Mouse (Mus musculus): ENCODE measurements around the gene Slc22a8. TPM values are rescaled to one million over a fixed set of nuclear protein-coding genes. Genes with fewer than 3 reads are reported as not detected.

Slc22a8 gene
- polyA plus RNA-seq, 1 experiment from 2014 or later, result 0.04 TPM

DNA sequence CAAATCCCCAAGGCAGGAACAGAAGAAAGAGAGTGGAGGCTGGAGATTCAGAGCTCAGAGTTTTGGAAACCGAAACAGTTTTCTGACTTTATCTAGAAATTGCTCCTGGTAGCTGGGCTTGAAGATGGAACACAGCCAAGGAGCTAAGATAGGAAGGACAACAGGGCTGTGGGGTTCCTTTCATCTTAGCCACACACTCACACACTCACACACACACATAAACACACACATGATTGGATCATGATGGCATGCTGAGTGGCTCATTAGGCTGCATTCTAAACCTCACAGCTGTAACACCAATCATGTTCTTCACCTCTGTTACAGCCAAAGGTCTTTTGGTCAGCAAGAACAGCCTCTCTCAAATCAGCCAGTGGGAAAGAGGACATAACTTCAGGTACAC is 41.0 kb downstream of the Slc22a8 start:
- no peaks in the 10 kb centered on the region for H3K36me3 ChIP-seq
- H3K4me3 ChIP-seq, result no peak overlapping the region
- WGBS, result 81% methylated on average over 1 of the region's 1 CpGs
- H3K4me2 ChIP-seq, result no peak overlapping the region
- no peak overlapping the region for H3K27ac ChIP-seq
- H3K9ac ChIP-seq, result no peak overlapping the region
- no peaks in the 10 kb centered on the region for H3K9me3 ChIP-seq
- H3K4me1 ChIP-seq, result no peaks in the 10 kb centered on the region
- ATAC-seq (ENCODE audit: insufficient number of reproducible peaks, low FRiP score, low TSS enrichment, low read depth), result no peak
- no peaks in the 10 kb centered on the region for H3K27me3 ChIP-seq

DNA sequence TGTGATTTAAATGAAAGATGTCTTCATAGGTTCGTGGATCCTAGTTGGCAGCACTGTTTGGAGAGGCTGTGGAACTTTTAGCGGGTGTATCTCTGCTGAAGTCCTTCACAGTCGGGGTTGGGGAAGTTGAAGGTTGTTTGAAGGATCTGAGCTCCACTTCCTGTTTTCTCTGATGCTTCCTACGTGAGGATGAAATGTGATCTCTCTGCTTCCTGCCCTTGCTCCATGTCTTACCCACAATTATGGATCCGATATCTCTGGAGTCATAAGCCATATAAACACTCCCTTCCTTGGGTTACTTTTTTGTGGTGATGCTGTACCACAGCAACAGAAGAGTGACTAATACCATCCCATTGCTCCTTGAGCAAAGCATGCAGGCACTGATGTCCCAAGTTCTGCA is 51.0 kb downstream of the Slc22a8 start:
- Histone ChIP-seq H3K9ac (no peak overlapping the region), H3K4me2 (no peak overlapping the region), H3K4me3 (no peak overlapping the region), H3K36me3 (no peaks in the 10 kb centered on the region), H3K9me3 (no peaks in the 10 kb centered on the region), H3K27me3 (no peaks in the 10 kb centered on the region), H3K4me1 (peaks cover 3% of the 10 kb centered on the region; the same call in 1 of the 2 replicates), H3K27ac (no peak overlapping the region)
- 54% methylated on average over 5 of the region's 5 CpGs for WGBS
- no peak for ATAC-seq (ENCODE audit: insufficient number of reproducible peaks, low FRiP score, low TSS enrichment, low read depth)

DNA sequence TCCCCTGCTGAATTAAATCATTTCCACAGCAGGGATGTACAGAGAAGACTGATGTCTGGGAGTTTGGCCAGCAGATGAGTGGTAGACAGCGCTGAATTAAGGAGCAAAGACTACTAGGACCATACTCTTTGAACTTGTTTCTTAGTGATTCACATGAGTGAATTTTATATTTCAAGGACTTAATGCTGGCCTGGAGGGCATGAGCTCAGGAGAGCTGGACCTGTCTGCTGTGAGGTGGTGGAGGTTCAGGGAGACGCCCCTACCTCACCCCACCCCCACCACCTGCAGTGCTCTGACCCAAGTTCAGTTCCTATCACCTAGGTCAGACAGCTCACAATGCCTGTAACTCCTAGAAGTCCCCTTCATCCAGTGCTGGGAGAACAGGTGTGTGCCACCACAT is 55.3 kb downstream of the Slc22a8 start:
- Histone ChIP-seq H3K4me2 (no peak overlapping the region), H3K4me1 (peaks cover 3% of the 10 kb centered on the region; the same call in 1 of the 2 replicates), H3K4me3 (no peak overlapping the region), H3K9ac (no peak overlapping the region), H3K27ac (no peak overlapping the region), H3K36me3 (no peaks in the 10 kb centered on the region), H3K27me3 (no peaks in the 10 kb centered on the region), H3K9me3 (no peaks in the 10 kb centered on the region)
- WGBS, result 68% methylated on average over 2 of the region's 2 CpGs
- no peak for ATAC-seq (ENCODE audit: insufficient number of reproducible peaks, low FRiP score, low TSS enrichment, low read depth)

- no peak overlapping the region for H3K9ac ChIP-seq
- no peaks in the 10 kb centered on the region for H3K36me3 ChIP-seq
- ATAC-seq (ENCODE audit: insufficient number of reproducible peaks, low FRiP score, low TSS enrichment, low read depth), result no peak
- no peaks in the 10 kb centered on the region for H3K9me3 ChIP-seq
- no peak overlapping the region for H3K4me3 ChIP-seq
- peaks cover 4% of the 10 kb centered on the region; the same call in 1 of the 2 replicates for H3K4me1 ChIP-seq
- no peaks in the 10 kb centered on the region for H3K27me3 ChIP-seq
- no peak overlapping the region for H3K4me2 ChIP-seq
- H3K27ac ChIP-seq, result no peak overlapping the region
Measured at GRCm38 (mm10) chr19:8655833-8656232, 64.8 kb downstream of the Slc22a8 start.

GRCm38 (mm10) chr19:8656341-8656740 is 65.3 kb downstream of the Slc22a8 start:
- no peak for ATAC-seq (ENCODE audit: insufficient number of reproducible peaks, low FRiP score, low TSS enrichment, low read depth)
- Histone ChIP-seq H3K4me3 (no peak overlapping the region), H3K4me2 (no peak overlapping the region), H3K9ac (no peak overlapping the region), H3K36me3 (no peaks in the 10 kb centered on the region), H3K9me3 (no peaks in the 10 kb centered on the region), H3K27ac (no peak overlapping the region), H3K4me1 (peaks cover 4% of the 10 kb centered on the region; the same call in 1 of the 2 replicates), H3K27me3 (no peaks in the 10 kb centered on the region)
- 74% methylated on average over 4 of the region's 4 CpGs for WGBS

Other genes starting within 250 kb of the Slc22a8 start
- gene Slc22a30, start 186.1 kb upstream of the Slc22a8 start, polyA plus RNA-seq (2015; fragmentation: Nextera tagmentation; extraction: Ambion mirVana), result not detected in 2 replicates
- gene Slc22a6, start 26.8 kb downstream of the Slc22a8 start, polyA plus RNA-seq (2015; fragmentation: Nextera tagmentation; extraction: Ambion mirVana), result 0.06 TPM in 1 of 2 replicates, not detected in the other
- 0.18 and 0.19 TPM in 2 replicates for gene Chrm1, start 72.5 kb downstream of the Slc22a8 start, polyA plus RNA-seq (2015; fragmentation: Nextera tagmentation; extraction: Ambion mirVana)
- 118 and 148 TPM in 2 replicates for gene Slc3a2, start 132.1 kb downstream of the Slc22a8 start, polyA plus RNA-seq (2015; fragmentation: Nextera tagmentation; extraction: Ambion mirVana)
- 93.8 and 96.0 TPM in 2 replicates for gene Wdr74, start 144.6 kb downstream of the Slc22a8 start, polyA plus RNA-seq (2015; fragmentation: Nextera tagmentation; extraction: Ambion mirVana)
- gene 1700092M07Rik, start 149.5 kb downstream of the Slc22a8 start, polyA plus RNA-seq (2015; fragmentation: Nextera tagmentation; extraction: Ambion mirVana), result 1.7 and 2.3 TPM in 2 replicates
- 185 and 189 TPM in 2 replicates for gene Stx5a, start 150.2 kb downstream of the Slc22a8 start, polyA plus RNA-seq (2015; fragmentation: Nextera tagmentation; extraction: Ambion mirVana)
- 171 and 188 TPM in 2 replicates for gene Nxf1, start 165.8 kb downstream of the Slc22a8 start, polyA plus RNA-seq (2015; fragmentation: Nextera tagmentation; extraction: Ambion mirVana)
- gene Tmem223, start 179.7 kb downstream of the Slc22a8 start, polyA plus RNA-seq (2015; fragmentation: Nextera tagmentation; extraction: Ambion mirVana), result 141 and 155 TPM in 2 replicates
- 78.4 and 81.7 TPM in 2 replicates for gene Tmem179b, start 183.2 kb downstream of the Slc22a8 start, polyA plus RNA-seq (2015; fragmentation: Nextera tagmentation; extraction: Ambion mirVana)
- 24.9 and 25.3 TPM in 2 replicates for gene Taf6l, start 195.2 kb downstream of the Slc22a8 start, polyA plus RNA-seq (2015; fragmentation: Nextera tagmentation; extraction: Ambion mirVana)
- gene Polr2g, start 207.3 kb downstream of the Slc22a8 start, polyA plus RNA-seq (2015; fragmentation: Nextera tagmentation; extraction: Ambion mirVana), result 149 and 152 TPM in 2 replicates
- gene Zbtb3, start 211.3 kb downstream of the Slc22a8 start, polyA plus RNA-seq (2015; fragmentation: Nextera tagmentation; extraction: Ambion mirVana), result 4.6 and 4.8 TPM in 2 replicates
- 50.4 and 56.8 TPM in 2 replicates for gene Ttc9c, start 228.1 kb downstream of the Slc22a8 start, polyA plus RNA-seq (2015; fragmentation: Nextera tagmentation; extraction: Ambion mirVana)
- 5.4 and 5.6 TPM in 2 replicates for gene Hnrnpul2, start 228.8 kb downstream of the Slc22a8 start, polyA plus RNA-seq (2015; fragmentation: Nextera tagmentation; extraction: Ambion mirVana)
- gene AC129217.1, start 238.5 kb downstream of the Slc22a8 start, polyA plus RNA-seq (2015; fragmentation: Nextera tagmentation; extraction: Ambion mirVana), result not detected in 2 replicates
- 77.4 and 93.6 TPM in 2 replicates for gene Bscl2, start 246.2 kb downstream of the Slc22a8 start, polyA plus RNA-seq (2015; fragmentation: Nextera tagmentation; extraction: Ambion mirVana)
- 2.0 and 3.0 TPM in 2 replicates for gene Gng3, start 247.9 kb downstream of the Slc22a8 start, polyA plus RNA-seq (2015; fragmentation: Nextera tagmentation; extraction: Ambion mirVana)